Mouse (Mus musculus) forebrain, embryonic 14.5 days (tissue): ENCODE measurements around the gene Zbtb7a. TPM values are rescaled to one million over a fixed set of nuclear protein-coding genes. Genes with fewer than 3 reads are reported as not detected.

Experiments
- ATAC-seq: fragments of 200-750 bp; cut with Nextera tagmentation; 2 replicates; pipeline ENCODE4 v1.8.0; 2017; ENCODE audit warnings: mild to moderate bottlenecking, moderate library complexity
- DNase-seq: peaks from one replicate; pipeline ENCODE4 v3.0.0-alpha.2; 2015; ENCODE audit warnings: low spot score
- H3K27ac ChIP-seq: fragments of 300-500 bp; sonication (generic); 2 replicates; pipeline ENCODE4 v1.5.1; 2014; ENCODE audit warnings: low read depth, mild to moderate bottlenecking, control low read depth, low read length, moderate library complexity
- H3K27me3 ChIP-seq: fragments of 300-500 bp; sonication (generic); replicated peaks from 2 replicates; pipeline ENCODE4 v1.6.1; 2014; ENCODE audit warnings: low read length, control low read depth, mixed read lengths; ENCODE audit not compliant: control insufficient read depth, insufficient read depth
- H3K36me3 ChIP-seq: fragments of 300-500 bp; sonication (generic); 2 replicates; pipeline ENCODE4 v1.6.1; 2014; ENCODE audit warnings: low read length, control low read depth; ENCODE audit not compliant: control insufficient read depth, insufficient read depth
- H3K4me1 ChIP-seq: fragments of 300-500 bp; sonication (generic); 2 replicates; pipeline ENCODE4 v1.6.1; 2014; ENCODE audit warnings: antibody characterized with exemption, low read length, control low read depth; ENCODE audit not compliant: control insufficient read depth, insufficient read depth
- H3K4me2 ChIP-seq: fragments of 300-500 bp; sonication (generic); 2 replicates; pipeline ENCODE4 v1.6.1; 2014; ENCODE audit warnings: mild to moderate bottlenecking, control low read depth, low read length
- H3K4me3 ChIP-seq: fragments of 300-500 bp; sonication (generic); 2 replicates; pipeline ENCODE4 v1.5.1; 2014; ENCODE audit warnings: low read depth, low read length, control low read depth
- H3K9ac ChIP-seq: fragments of 300-500 bp; sonication (generic); 2 replicates; pipeline ENCODE4 v1.6.1; 2014; ENCODE audit warnings: mild to moderate bottlenecking, low read length, control low read depth, moderate library complexity
- H3K9me3 ChIP-seq: fragments of 300-500 bp; sonication (generic); replicated peaks from 2 replicates; pipeline ENCODE4 v1.6.1; 2016; ENCODE audit warnings: low read length, control low read depth, mixed read lengths; ENCODE audit not compliant: control insufficient read depth
- WGBS: fragments of 180-500 bp; shearing (Covaris S2); extraction: QIAGEN DNeasy Blood & Tissue Kit; methylation state at CpG from one replicate; pipeline ENCODE4 v1.1.7; 2014; 5-methylcytosine and 5-hydroxymethylcytosine counted together
- polyA plus RNA-seq: library from polyadenylated mRNA; unstranded; fragments of >200 nt; fragmentation: Nextera tagmentation; extraction: Ambion mirVana; gene quantifications from 2 replicates; pipeline ENCODE4 v1.2.1, GENCODE M21; 2014

Gene Zbtb7a
- polyA plus RNA-seq, 1 experiment from 2014 or later: 6.2 TPM

DNA sequence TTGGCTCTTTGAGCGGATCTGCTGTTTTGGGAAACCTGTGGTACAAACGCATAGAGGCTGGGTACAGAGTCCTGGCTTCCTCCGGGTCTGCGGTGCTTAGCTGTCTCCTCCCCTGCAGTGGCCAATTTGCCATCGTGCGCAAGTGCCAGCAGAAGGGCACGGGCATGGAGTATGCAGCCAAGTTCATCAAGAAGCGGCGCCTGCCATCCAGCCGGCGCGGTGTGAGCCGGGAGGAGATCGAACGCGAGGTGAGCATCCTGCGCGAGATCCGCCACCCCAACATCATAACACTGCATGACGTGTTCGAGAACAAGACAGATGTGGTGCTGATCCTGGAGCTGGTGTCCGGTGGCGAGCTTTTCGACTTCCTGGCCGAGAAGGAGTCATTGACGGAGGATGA is 54.8 kb downstream of the Zbtb7a start:
- peaks cover 9% of the 10 kb centered on the region for H3K27me3 ChIP-seq
- DNase-seq: no peak
- no peak for ATAC-seq
- peaks cover 9% of the 10 kb centered on the region for H3K4me1 ChIP-seq
- H3K4me2 ChIP-seq: no peak overlapping the region
- H3K9me3 ChIP-seq: no peaks in the 10 kb centered on the region
- no peak overlapping the region for H3K27ac ChIP-seq
- 86% methylated on average over 26 of the region's 26 CpGs for WGBS
- H3K36me3 ChIP-seq: peaks cover 40% of the 10 kb centered on the region
- H3K9ac ChIP-seq: no peak overlapping the region
- no peak overlapping the region for H3K4me3 ChIP-seq

- DNase-seq (no peak), ATAC-seq (no peak)
- H3K27me3 ChIP-seq: peaks cover 14% of the 10 kb centered on the region
- peaks cover 34% of the 10 kb centered on the region for H3K36me3 ChIP-seq
- peaks cover 9% of the 10 kb centered on the region for H3K4me1 ChIP-seq
- H3K9me3 ChIP-seq: no peaks in the 10 kb centered on the region
- H3K4me3 ChIP-seq: no peak overlapping the region
- H3K27ac ChIP-seq: no peak overlapping the region
- 69% methylated on average over 31 of the region's 31 CpGs for WGBS
- no peak overlapping the region for H3K4me2 ChIP-seq
- H3K9ac ChIP-seq: no peak overlapping the region
Measured at GRCm38 (mm10) chr10:81190236-81190911, 55.4 kb downstream of the Zbtb7a start.

DNA sequence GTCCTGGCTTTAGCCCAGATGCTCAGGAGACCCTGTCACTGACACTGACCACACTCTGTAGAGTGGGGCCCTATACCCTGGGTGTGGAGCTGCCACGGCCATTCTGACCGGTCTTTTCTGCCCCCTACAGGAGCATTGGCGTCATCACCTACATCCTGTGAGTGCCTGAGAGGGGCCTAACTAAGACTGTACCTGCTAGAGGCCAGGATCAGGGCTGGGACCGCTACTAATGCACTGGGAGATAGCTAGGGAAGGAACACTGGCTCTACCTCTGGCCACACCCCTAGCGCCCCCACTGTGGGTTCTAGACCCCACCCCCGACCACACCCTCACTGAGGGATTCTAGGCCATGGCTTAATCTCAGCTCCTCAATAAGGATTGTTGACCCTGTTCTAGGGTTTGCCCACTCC is 55.9 kb downstream of the Zbtb7a start:
- Histone ChIP-seq H3K27me3 (peaks cover 20% of the 10 kb centered on the region), H3K9me3 (no peaks in the 10 kb centered on the region), H3K4me3 (no peak overlapping the region), H3K36me3 (peaks cover 30% of the 10 kb centered on the region), H3K4me1 (peaks cover 9% of the 10 kb centered on the region), H3K9ac (no peak overlapping the region), H3K4me2 (no peak overlapping the region), H3K27ac (no peak overlapping the region)
- DNase-seq (no peak), ATAC-seq (no peak)
- 74% methylated on average over 6 of the region's 6 CpGs for WGBS

DNA sequence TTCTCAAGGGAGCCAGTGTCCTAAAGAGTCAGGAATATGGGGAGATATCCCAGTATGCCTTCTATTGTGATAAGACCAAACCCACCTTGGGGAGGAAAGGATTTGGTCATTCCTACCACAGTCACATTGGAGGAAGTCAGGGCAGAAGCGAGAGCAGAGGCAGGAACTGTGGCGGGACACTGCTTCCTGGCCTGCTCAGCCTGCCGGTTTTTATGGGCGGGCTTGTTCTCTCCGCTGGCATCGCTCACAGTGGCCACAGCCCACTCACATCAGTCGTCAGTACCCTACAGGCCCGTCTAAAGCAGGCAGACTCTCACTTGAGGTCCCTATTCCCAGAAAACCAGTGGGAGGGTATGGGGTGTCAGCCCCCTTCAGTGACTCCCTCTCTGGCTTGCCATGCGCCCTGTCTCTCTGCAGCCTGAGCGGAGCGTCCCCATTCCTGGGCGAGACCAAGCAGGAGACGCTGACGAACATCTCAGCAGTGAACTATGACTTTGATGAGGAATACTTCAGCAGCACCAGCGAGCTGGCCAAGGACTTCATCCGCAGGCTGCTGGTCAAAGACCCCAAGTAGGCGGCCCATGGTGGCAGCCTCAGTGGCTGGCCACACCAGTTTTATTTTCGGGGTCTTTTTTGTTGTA is 56.4 kb downstream of the Zbtb7a start:
- DNase-seq (no peak), ATAC-seq (no peak)
- Histone ChIP-seq H3K27ac (no peak overlapping the region), H3K27me3 (peaks cover 25% of the 10 kb centered on the region), H3K4me3 (peak overlapping the region; percentile 56; the same call in 1 of the 2 replicates), H3K36me3 (peaks cover 27% of the 10 kb centered on the region), H3K9ac (no peak overlapping the region), H3K4me1 (peaks cover 9% of the 10 kb centered on the region), H3K9me3 (no peaks in the 10 kb centered on the region), H3K4me2 (peak overlapping the region; percentile 95)
- WGBS: 88% methylated on average over 18 of the region's 18 CpGs

DNA sequence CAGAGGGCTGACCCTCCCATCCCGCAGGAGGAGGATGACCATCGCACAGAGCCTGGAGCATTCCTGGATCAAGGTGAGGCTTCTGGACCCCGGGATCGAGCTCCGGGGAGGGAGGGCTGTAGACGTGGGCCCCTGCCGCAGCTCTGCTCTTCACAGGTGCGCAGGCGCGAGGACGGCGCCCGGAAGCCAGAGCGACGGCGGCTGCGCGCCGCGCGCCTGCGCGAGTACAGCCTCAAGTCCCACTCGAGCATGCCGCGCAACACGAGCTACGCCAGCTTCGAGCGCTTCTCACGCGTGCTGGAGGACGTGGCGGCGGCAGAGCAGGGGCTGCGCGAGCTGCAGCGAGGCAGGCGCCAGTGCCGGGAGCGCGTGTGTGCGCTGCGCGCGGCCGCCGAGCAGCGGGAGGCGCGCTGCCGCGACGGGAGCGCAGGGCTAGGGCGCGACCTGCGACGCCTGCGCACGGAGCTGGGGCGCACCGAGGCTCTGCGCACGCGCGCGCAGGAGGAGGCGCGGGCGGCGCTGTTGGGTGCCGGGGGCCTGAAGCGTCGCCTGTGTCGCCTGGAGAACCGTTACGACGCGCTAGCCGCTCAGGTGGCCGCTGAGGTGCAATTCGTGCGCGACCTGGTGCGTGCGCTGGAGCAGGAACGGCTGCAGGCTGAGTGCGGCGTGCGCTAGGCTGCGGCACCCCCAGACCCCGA is 57.4 kb downstream of the Zbtb7a start:
- peak overlapping the region; percentile 56 for H3K4me3 ChIP-seq
- H3K9me3 ChIP-seq: no peaks in the 10 kb centered on the region
- peak overlapping the region; percentile 76 for H3K9ac ChIP-seq
- H3K27me3 ChIP-seq: peaks cover 32% of the 10 kb centered on the region
- peak overlapping the region; percentile 95 for H3K4me2 ChIP-seq
- H3K4me1 ChIP-seq: peaks cover 9% of the 10 kb centered on the region
- ATAC-seq: peak; percentile 92
- peak overlapping the region; percentile 94 for H3K27ac ChIP-seq
- WGBS: 2% methylated on average over 87 of the region's 93 CpGs
- peaks cover 20% of the 10 kb centered on the region for H3K36me3 ChIP-seq
- DNase-seq: peak; percentile 94

- Histone ChIP-seq H3K36me3 (peaks cover 20% of the 10 kb centered on the region), H3K4me2 (peak overlapping the region; percentile 95), H3K9me3 (no peaks in the 10 kb centered on the region), H3K4me1 (peaks cover 9% of the 10 kb centered on the region), H3K27ac (peak overlapping the region; percentile 94), H3K27me3 (peaks cover 32% of the 10 kb centered on the region), H3K4me3 (peak overlapping the region; percentile 56), H3K9ac (peak overlapping the region; percentile 76)
- 2% methylated on average over 19 of the region's 19 CpGs for WGBS
- no peak; the same call in 1 of the 2 replicates for ATAC-seq
- DNase-seq: peak; percentile 42
Measured at GRCm38 (mm10) chr10:81192968-81193501, 58.0 kb downstream of the Zbtb7a start.

DNA sequence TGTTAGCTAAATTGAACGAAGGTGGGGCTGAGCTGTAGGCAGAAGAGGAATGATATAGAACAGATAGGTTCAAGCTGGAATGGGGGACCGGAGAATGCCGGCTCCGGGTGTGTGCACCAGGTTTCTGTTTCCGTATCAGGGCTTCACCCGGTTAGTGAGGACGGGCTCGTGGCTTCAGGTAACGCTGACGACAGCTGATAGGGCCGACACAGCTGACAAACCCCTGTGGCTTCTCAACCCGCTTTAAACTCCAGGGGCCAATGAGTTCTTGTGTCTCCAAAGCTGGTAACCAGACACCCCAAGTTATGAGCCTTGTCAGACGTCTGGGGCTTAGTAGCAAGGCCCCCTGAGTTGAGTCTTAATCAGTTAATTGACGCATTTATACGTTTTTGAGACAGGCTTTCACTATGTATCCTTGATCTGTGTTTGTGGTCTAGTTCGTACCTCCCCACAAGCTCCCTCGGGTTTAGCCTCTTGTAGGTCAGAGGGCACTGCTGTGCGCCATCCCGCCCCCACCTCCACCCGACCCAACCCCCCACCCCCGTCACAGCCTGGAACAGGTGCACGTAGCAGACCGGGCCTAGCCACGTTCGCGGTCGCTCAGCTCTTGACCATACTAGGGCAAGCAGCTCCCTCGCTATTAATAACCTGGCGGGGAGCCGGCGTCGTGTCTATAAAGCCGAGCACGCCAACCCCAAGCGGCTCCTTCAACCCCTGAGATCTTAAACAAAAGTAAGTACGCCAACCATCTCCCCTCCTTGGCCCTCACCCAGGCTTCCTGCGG is 59.2 kb downstream of the Zbtb7a start:
- Histone ChIP-seq H3K4me1 (peaks cover 9% of the 10 kb centered on the region), H3K4me2 (no peak overlapping the region), H3K27ac (no peak overlapping the region), H3K9ac (no peak overlapping the region), H3K27me3 (peaks cover 32% of the 10 kb centered on the region), H3K36me3 (peaks cover 20% of the 10 kb centered on the region), H3K4me3 (no peak overlapping the region), H3K9me3 (no peaks in the 10 kb centered on the region)
- ATAC-seq (no peak), DNase-seq (no peak)
- WGBS: 14% methylated on average over 37 of the region's 37 CpGs

DNA sequence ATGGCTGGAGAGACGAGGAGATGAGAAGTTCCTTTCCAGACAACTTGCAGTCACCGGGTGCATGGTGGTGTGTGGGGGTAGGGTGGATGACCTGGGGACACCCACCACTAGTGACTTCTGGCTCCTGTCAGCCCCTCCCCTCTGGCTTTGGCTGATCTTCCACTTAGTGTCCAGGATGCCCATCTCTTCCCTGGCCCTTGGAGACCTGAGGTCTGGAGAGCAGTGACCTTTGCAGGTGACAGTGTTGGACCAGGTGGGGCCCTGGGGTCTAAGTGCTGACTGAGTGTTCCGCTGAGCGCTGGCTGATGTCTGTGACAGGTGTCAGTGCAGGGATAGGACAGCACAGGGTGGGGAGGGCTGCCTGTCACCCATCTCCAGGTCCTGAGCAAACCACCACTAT is 60.3 kb downstream of the Zbtb7a start:
- Histone ChIP-seq H3K4me2 (no peak overlapping the region), H3K4me3 (no peak overlapping the region), H3K27me3 (peaks cover 32% of the 10 kb centered on the region), H3K9ac (no peak overlapping the region), H3K4me1 (peaks cover 9% of the 10 kb centered on the region), H3K27ac (no peak overlapping the region), H3K9me3 (no peaks in the 10 kb centered on the region), H3K36me3 (peaks cover 12% of the 10 kb centered on the region)
- ATAC-seq: no peak
- DNase-seq: no peak
- WGBS: 73% methylated on average over 4 of the region's 4 CpGs
